9 mouse cellular contexts compared by ENCODE assay signal in the genomic region with DNA sequence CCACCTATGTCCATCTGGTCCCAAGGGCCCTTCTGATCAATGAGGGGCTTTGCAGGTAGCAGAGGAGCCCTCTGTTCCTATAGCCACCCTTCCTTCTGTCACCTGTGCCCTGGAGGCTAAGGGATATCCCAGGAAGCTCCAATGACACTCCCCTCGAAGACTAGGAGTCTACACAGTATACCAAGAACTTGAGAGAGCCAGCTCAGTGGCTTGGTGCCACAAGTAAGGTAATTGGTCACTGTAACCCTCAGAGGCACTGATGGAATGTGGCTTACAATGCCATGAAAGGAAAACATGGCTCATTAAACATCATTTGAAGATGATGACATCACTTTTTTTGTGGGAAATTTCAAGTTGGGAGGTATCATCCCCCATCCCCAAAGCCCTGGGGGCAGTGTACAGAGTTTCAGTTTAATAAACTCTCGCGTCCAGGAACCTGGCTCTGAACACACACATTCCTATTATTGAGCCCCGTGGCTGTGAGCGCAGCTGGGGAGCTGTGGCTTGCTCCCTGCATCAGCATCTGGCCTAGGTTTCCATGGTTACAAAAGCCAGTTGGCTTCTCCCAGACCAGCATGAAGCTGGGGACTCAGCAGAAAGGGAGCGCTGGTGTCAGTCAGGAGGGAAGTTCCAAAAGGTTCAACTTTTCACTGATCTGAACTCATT.
DNase-seq lines count a peak whose midpoint lies in the region; ATAC-seq and TF ChIP-seq lines count a peak whose summit lies in the region.
"Had no signal": no experiment of that assay in that cellular context is flagged by ENCODE, and none has a peak within 500 bp of the region (broad histone marks: within the 10 kb centered on the region; RNA-seq: fewer than 3 reads in every experiment).

No protein-coding gene starts in this region.

- H3K4me3 ChIP-seq in kidney, adult 2 months (ENCODE audit: insufficient read depth, low read depth, low read length) = no peak overlapping the region
- no peak overlapping the region for H3K4me3 ChIP-seq in midbrain, embryonic 15.5 days
- H3K4me3 ChIP-seq: heart, embryonic 13.5 days; left cerebral cortex, adult 2 months had no signal

- TF ChIP-seq CTCF in kidney, adult 2 months (conservative IDR thresholded peaks at IDR 0.05; ENCODE audit: insufficient read depth, insufficient read length, low read depth, low read length) = no peak

- H3K27ac ChIP-seq in kidney, adult 2 months (ENCODE audit: insufficient read depth, low read depth, low read length) = no peak overlapping the region
- no peak overlapping the region for H3K27ac ChIP-seq in midbrain, embryonic 15.5 days
- H3K27ac ChIP-seq: heart, embryonic 13.5 days; left cerebral cortex, adult 2 months had no signal

- peak; percentile 62 for DNase-seq in R1 (ENCODE audit: low read depth, low spot score)
- peak; percentile 15 for DNase-seq in embryo, embryonic 9.5 days (ENCODE audit: extremely low spot score)
- DNase-seq in kidney, adult 2 months = peak; percentile 42
- DNase-seq in frontal cortex, postnatal 14 days (ENCODE audit: low spot score in 2 of 2) = no peak
- no peak for DNase-seq in left cerebral cortex, adult 11 months (ENCODE audit: low spot score)
- DNase-seq in thymus, adult 18-20 months = no peak

- 57% methylated on average over 6 of the region's 6 CpGs for WGBS in kidney, adult 2 months
- 21% methylated on average over 6 of the region's 6 CpGs for WGBS in midbrain, embryonic 15.5 days

- H3K4me1 ChIP-seq in kidney, adult 2 months (ENCODE audit: control insufficient read depth, insufficient read depth, low read length) = no peaks in the 10 kb centered on the region; the same call in 1 of the 2 replicates
- peaks cover 21% of the 10 kb centered on the region for H3K4me1 ChIP-seq in midbrain, embryonic 15.5 days

- no peaks in the 10 kb centered on the region for H3K36me3 ChIP-seq in kidney, adult 2 months (ENCODE audit: control insufficient read depth, insufficient read depth, low read length)
- peaks cover 5% of the 10 kb centered on the region; the same call in 1 of the 2 replicates for H3K36me3 ChIP-seq in midbrain, embryonic 15.5 days (replicated peaks)

- no peaks in the 10 kb centered on the region for H3K27me3 ChIP-seq in kidney, adult 2 months (replicated peaks; ENCODE audit: control insufficient read depth, insufficient read depth, low read length)
- H3K27me3 ChIP-seq in midbrain, embryonic 15.5 days (replicated peaks) = no peaks in the 10 kb centered on the region
- H3K27me3 ChIP-seq: heart, embryonic 13.5 days had no signal

- no peak overlapping the region for H3K4me2 ChIP-seq in midbrain, embryonic 15.5 days
- H3K4me2 ChIP-seq: heart, embryonic 13.5 days had no signal

- no peak for TF ChIP-seq POLR2A in kidney, adult 2 months (IDR thresholded peaks at IDR 0.05; ENCODE audit: low read depth, low read length)

- H3K9me3 ChIP-seq in midbrain, embryonic 15.5 days = no peaks in the 10 kb centered on the region
- H3K9me3 ChIP-seq: heart, embryonic 13.5 days had no signal

- ATAC-seq in midbrain, embryonic 15.5 days (replicated peaks) = peak; percentile 69; the same call in 1 of the 2 replicates

- no peak overlapping the region for H3K9ac ChIP-seq in midbrain, embryonic 15.5 days
- H3K9ac ChIP-seq: heart, embryonic 13.5 days had no signal

Comparison
In these comparisons a context has a peak if more than half of its experiments do, and no peak if none do; other contexts are left out.
1. DNase-seq: peak in R1 (single experiment), embryo, embryonic 9.5 days (single experiment) and kidney, adult 2 months (single experiment); none in frontal cortex, postnatal 14 days (0 of 2), left cerebral cortex, adult 11 months (single experiment) and thymus, adult 18-20 months (0 of 2).